Mouse (Mus musculus): Measurements from ENCODE around the gene Nfxl1. TPM values are rescaled to one million over a fixed set of nuclear protein-coding genes. Genes with fewer than 3 reads are reported as not detected.
A peak's percentile ranks its signal among the peaks of the same experiment; 100 is the strongest.

Gene Nfxl1
- polyA plus RNA-seq, 1 experiment from 2014 or later, result 10.7 TPM

DNA sequence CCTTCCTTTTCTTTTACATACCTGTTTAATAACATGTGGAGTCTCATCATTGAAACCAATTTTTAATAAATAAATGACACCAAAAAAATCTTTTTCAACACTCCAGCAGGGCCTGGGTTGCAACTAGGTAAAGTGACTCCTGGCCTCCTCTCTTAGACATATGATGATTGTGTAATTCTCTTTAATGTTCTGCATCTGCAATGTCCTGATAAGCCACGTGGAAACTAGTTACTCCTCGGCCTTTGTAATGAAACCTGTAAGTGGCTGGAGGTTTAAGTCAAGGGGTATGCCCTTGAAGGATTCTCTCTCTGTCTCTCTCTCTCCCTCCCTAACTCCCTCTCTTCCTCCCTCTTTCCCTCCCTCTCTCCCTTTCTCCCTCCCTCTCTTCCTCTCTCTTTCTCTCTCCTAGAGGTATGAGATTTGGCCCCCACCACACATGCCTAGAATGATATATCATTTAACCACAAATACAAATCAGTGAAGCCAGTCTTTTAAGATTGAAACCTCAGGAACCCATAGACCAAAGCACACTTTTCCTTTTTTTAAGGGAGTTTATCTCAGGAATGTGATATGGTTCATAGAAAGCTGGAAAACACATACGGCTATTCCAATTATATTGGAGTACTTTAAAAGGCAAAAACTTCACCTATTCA lies 1.6 kb upstream of the Nfxl1 start:
- no peak overlapping the region for H3K4me2 ChIP-seq
- no peaks in the 10 kb centered on the region for H3K9me3 ChIP-seq (replicated peaks)
- WGBS, result 81% methylated on average over 3 of the region's 3 CpGs
- H3K36me3 ChIP-seq, result no peaks in the 10 kb centered on the region
- no peak overlapping the region for H3K27ac ChIP-seq (replicated peaks)
- H3K4me3 ChIP-seq (replicated peaks), result no peak overlapping the region
- ATAC-seq (ENCODE audit: low FRiP score), result no peak
- H3K9ac ChIP-seq (replicated peaks), result no peak overlapping the region
- H3K4me1 ChIP-seq, result peaks cover 17% of the 10 kb centered on the region
- no peaks in the 10 kb centered on the region for H3K27me3 ChIP-seq (replicated peaks)

GRCm38 (mm10) chr5:72558716-72559526 lies 563 bp downstream of the Nfxl1 start:
- peak; percentile 81 for ATAC-seq (ENCODE audit: low FRiP score)
- WGBS, result 2% methylated on average over 57 of the region's 57 CpGs

DNA sequence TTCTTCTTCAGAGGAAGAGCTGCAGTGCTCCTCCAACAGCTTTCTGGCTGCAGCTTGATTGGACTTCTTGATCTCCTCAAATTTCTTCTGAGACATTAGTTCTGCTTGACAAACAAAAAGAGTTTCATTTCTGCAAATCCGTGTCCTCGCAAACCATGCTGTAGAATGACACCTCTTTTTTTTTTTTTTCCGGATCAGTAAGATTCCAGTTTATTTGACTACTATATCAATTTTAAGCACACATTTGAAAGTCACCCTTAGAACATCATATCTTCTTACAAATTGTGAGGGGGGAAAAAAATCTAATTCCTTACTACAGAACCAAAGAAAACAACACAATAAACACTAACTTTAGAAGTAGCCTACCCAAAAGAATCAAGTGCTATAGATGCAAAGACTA lies 3.2 kb downstream of the Nfxl1 start:
- H3K4me3 ChIP-seq (replicated peaks), result no peak overlapping the region
- H3K4me1 ChIP-seq, result peaks cover 17% of the 10 kb centered on the region
- no peak for ATAC-seq (ENCODE audit: low FRiP score)
- no peak overlapping the region for H3K27ac ChIP-seq (replicated peaks)
- no peak overlapping the region for H3K4me2 ChIP-seq
- no peaks in the 10 kb centered on the region for H3K36me3 ChIP-seq
- no peaks in the 10 kb centered on the region for H3K27me3 ChIP-seq (replicated peaks)
- no peaks in the 10 kb centered on the region for H3K9me3 ChIP-seq (replicated peaks)
- 87% methylated on average over 3 of the region's 3 CpGs for WGBS
- H3K9ac ChIP-seq (replicated peaks), result no peak overlapping the region

More at GRCm38 (mm10) chr5:72558716-72559526, 563 bp downstream of the Nfxl1 start:
- H3K27me3 ChIP-seq (replicated peaks), result no peaks in the 10 kb centered on the region
- H3K36me3 ChIP-seq, result no peaks in the 10 kb centered on the region
- H3K9ac ChIP-seq (replicated peaks), result peak overlapping the region; percentile 90
- H3K27ac ChIP-seq (replicated peaks), result peak overlapping the region; percentile 82
- peaks cover 17% of the 10 kb centered on the region for H3K4me1 ChIP-seq
- H3K4me2 ChIP-seq, result peak overlapping the region; percentile 89
- H3K4me3 ChIP-seq (replicated peaks), result peak overlapping the region; percentile 96
- H3K9me3 ChIP-seq (replicated peaks), result no peaks in the 10 kb centered on the region

DNA sequence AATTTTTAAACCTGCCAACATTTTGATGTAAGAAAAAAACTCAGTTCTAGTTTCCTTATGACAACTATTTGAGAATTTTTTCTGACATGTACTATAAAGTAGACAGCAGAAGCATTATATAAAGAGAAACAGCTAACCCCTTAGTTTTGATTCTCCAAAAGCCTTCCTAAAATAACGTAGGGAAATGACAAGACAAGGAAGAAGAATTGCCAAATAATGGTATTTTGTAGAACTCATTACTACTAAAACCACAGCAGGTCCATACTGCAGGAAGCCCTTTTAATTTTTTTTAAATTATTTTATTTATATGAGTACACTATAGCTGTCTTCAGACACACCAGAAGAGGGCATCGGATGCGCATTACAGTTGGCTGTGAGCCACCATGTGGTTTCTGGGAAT lies 8.3 kb downstream of the Nfxl1 start:
- no peak for ATAC-seq (ENCODE audit: low FRiP score)
- H3K36me3 ChIP-seq, result no peaks in the 10 kb centered on the region; the same call in 1 of the 2 replicates
- H3K9ac ChIP-seq (replicated peaks), result no peak overlapping the region
- no peaks in the 10 kb centered on the region for H3K27me3 ChIP-seq (replicated peaks)
- H3K4me1 ChIP-seq, result no peaks in the 10 kb centered on the region
- no peak overlapping the region for H3K4me3 ChIP-seq (replicated peaks)
- WGBS, result 91% methylated on average over 3 of the region's 3 CpGs
- H3K4me2 ChIP-seq, result no peak overlapping the region
- no peaks in the 10 kb centered on the region for H3K9me3 ChIP-seq (replicated peaks)
- H3K27ac ChIP-seq (replicated peaks), result no peak overlapping the region

DNA sequence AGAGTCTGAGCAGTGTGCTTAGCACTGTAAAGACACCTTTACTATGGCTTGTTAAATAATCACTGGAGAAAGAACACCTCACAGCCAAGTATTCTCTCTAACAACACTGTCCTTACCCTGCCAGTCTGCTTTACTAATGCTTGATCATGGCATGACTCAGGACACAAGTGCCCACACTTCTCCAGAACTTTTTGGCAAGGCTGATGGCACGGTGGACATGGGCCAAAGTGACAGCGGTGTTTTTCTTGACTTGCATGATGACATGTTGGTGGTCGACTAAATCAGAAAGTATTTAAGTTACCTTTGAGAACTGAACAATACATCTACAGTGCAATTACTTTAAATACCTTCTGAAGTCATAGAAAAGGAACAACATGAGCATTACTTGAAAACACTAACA lies 30.6 kb downstream of the Nfxl1 start:
- Histone ChIP-seq H3K27ac (replicated peaks) (no peak overlapping the region), H3K9me3 (replicated peaks) (0 out of 2 replicates have a peak, but pooled peaks cover 4% of the 10 kb centered on the region), H3K4me1 (no peaks in the 10 kb centered on the region), H3K4me3 (replicated peaks) (no peak overlapping the region), H3K27me3 (replicated peaks) (no peaks in the 10 kb centered on the region), H3K9ac (replicated peaks) (no peak overlapping the region), H3K36me3 (peaks cover 34% of the 10 kb centered on the region), H3K4me2 (no peak overlapping the region)
- ATAC-seq (ENCODE audit: low FRiP score), result no peak
- WGBS, result 94% methylated on average over 3 of the region's 3 CpGs

GRCm38 (mm10) chr5:72513808-72514207 lies 45.7 kb downstream of the Nfxl1 start:
- H3K27ac ChIP-seq (replicated peaks), result no peak overlapping the region
- no peaks in the 10 kb centered on the region for H3K27me3 ChIP-seq (replicated peaks)
- WGBS, result 89% methylated on average over 5 of the region's 5 CpGs
- H3K4me1 ChIP-seq, result no peaks in the 10 kb centered on the region
- H3K4me2 ChIP-seq, result no peak overlapping the region
- no peaks in the 10 kb centered on the region for H3K9me3 ChIP-seq (replicated peaks)
- no peak overlapping the region for H3K4me3 ChIP-seq (replicated peaks)
- no peak for ATAC-seq (ENCODE audit: low FRiP score)
- peaks cover 28% of the 10 kb centered on the region for H3K36me3 ChIP-seq
- no peak overlapping the region for H3K9ac ChIP-seq (replicated peaks)

GRCm38 (mm10) chr5:72505740-72506139 lies 53.7 kb downstream of the Nfxl1 start:
- Histone ChIP-seq H3K27me3 (replicated peaks) (peaks cover 40% of the 10 kb centered on the region), H3K27ac (replicated peaks) (no peak overlapping the region), H3K9ac (replicated peaks) (no peak overlapping the region), H3K4me2 (no peak overlapping the region), H3K9me3 (replicated peaks) (no peaks in the 10 kb centered on the region), H3K4me1 (peaks cover 14% of the 10 kb centered on the region), H3K4me3 (replicated peaks) (no peak overlapping the region), H3K36me3 (no peaks in the 10 kb centered on the region)
- ATAC-seq (ENCODE audit: low FRiP score), result 0 out of 2 replicates have a peak, but pooled peaks have one; percentile 12
- 76% methylated on average over 5 of the region's 5 CpGs for WGBS

GRCm38 (mm10) chr5:72503531-72504523 lies 55.7 kb downstream of the Nfxl1 start, which contains the start of gene Corin:
Gene Corin (minus strand): TSS chr5:72504473.
- Histone ChIP-seq H3K27me3 (replicated peaks) (peaks cover 40% of the 10 kb centered on the region), H3K27ac (replicated peaks) (no peak within 1 kb of the TSS), H3K4me2 (peak within 1 kb of the TSS; percentile 64), H3K36me3 (no peaks in the 10 kb centered on the region), H3K4me3 (replicated peaks) (peak within 1 kb of the TSS; percentile 37), H3K9me3 (replicated peaks) (no peaks in the 10 kb centered on the region), H3K9ac (replicated peaks) (no peak within 1 kb of the TSS; the same call in 1 of the 2 replicates), H3K4me1 (peaks cover 14% of the 10 kb centered on the region)
- under 1% methylated on average over 64 of the region's 64 CpGs for WGBS
- ATAC-seq (ENCODE audit: low FRiP score), result peak; percentile 18; the same call in 1 of the 2 replicates

GRCm38 (mm10) chr5:72502778-72503177 lies 56.7 kb downstream of the Nfxl1 start:
- H3K36me3 ChIP-seq, result no peaks in the 10 kb centered on the region
- H3K27ac ChIP-seq (replicated peaks), result no peak overlapping the region
- no peaks in the 10 kb centered on the region for H3K9me3 ChIP-seq (replicated peaks)
- no peak for ATAC-seq (ENCODE audit: low FRiP score)
- peak overlapping the region; percentile 64; the same call in 1 of the 2 replicates for H3K4me2 ChIP-seq
- H3K4me1 ChIP-seq, result peaks cover 14% of the 10 kb centered on the region
- H3K9ac ChIP-seq (replicated peaks), result no peak overlapping the region
- peaks cover 40% of the 10 kb centered on the region for H3K27me3 ChIP-seq (replicated peaks)
- H3K4me3 ChIP-seq (replicated peaks), result no peak overlapping the region; the same call in 1 of the 2 replicates
- WGBS, result 73% methylated on average over 8 of the region's 8 CpGs

GRCm38 (mm10) chr5:72501763-72502162 lies 57.7 kb downstream of the Nfxl1 start:
- no peaks in the 10 kb centered on the region for H3K36me3 ChIP-seq
- no peak overlapping the region for H3K27ac ChIP-seq (replicated peaks)
- H3K27me3 ChIP-seq (replicated peaks), result peaks cover 40% of the 10 kb centered on the region
- H3K4me1 ChIP-seq, result peaks cover 14% of the 10 kb centered on the region
- WGBS, result 59% methylated on average over 3 of the region's 3 CpGs
- no peak for ATAC-seq (ENCODE audit: low FRiP score)
- H3K9ac ChIP-seq (replicated peaks), result no peak overlapping the region
- no peaks in the 10 kb centered on the region for H3K9me3 ChIP-seq (replicated peaks)
- no peak overlapping the region for H3K4me3 ChIP-seq (replicated peaks)
- H3K4me2 ChIP-seq, result no peak overlapping the region

DNA sequence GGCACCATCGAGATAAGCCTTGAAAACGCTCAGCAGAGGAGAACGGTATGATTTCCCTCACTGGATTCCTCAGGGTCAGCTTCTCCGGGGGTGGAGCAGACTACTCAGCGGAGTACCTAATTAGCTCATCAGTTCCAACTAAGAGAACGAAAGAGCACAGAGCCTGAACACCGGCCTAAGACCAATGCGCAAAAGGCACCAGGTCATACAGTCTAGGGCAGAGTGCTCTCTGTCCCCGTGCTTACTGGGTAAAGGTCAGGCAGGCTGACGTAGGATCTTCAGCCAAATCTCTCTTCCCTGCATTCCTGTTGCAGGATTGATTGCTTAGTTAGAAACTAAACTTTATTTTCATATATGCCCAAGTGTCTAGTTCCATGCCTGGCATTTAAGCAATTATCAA lies 61.2 kb downstream of the Nfxl1 start:
- WGBS, result 86% methylated on average over 10 of the region's 10 CpGs

More for the DNA sequence above, 61.2 kb downstream of the Nfxl1 start:
- no peaks in the 10 kb centered on the region for H3K9me3 ChIP-seq (replicated peaks)
- no peak overlapping the region for H3K9ac ChIP-seq (replicated peaks)
- ATAC-seq (ENCODE audit: low FRiP score), result no peak
- H3K4me2 ChIP-seq, result no peak overlapping the region
- H3K27ac ChIP-seq (replicated peaks), result no peak overlapping the region
- peaks cover 17% of the 10 kb centered on the region for H3K27me3 ChIP-seq (replicated peaks)
- peaks cover 2% of the 10 kb centered on the region for H3K4me1 ChIP-seq
- H3K36me3 ChIP-seq, result no peaks in the 10 kb centered on the region
- H3K4me3 ChIP-seq (replicated peaks), result no peak overlapping the region

Data from neural tube, embryonic 15.5 days (tissue).